Mouse (Mus musculus): ENCODE data around the gene Noc3l.
A peak's percentile ranks its signal among the peaks of the same experiment; 100 is the strongest.

Noc3l gene

GRCm38 (mm10) chr19:38758685-38759472 lies 60.2 kb downstream of the Noc3l start:
- peak; percentile 56 to 59 for DNase-seq (ENCODE audit: low spot score in 2 of 2)

DNA sequence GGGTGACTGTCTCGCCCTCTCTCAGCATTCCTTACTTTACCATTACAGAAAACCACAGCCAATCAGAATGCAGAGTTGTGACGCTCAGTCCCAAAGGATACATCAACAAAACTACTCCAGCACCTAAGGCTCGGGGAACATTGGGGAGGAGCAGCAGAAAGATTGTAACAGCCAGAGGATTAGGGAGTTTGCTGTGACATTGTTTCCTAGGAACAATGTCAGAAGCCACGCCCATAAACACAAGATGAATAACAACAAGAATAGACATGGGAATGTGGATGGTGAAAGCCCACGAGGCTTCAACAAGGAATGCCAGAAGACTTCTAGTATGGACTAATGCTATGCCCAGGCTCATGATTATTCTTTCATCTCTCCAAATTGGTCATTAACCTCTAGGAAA lies 61.0 kb downstream of the Noc3l start:
- no peak for DNase-seq (ENCODE audit: low spot score in 2 of 2)

DNA sequence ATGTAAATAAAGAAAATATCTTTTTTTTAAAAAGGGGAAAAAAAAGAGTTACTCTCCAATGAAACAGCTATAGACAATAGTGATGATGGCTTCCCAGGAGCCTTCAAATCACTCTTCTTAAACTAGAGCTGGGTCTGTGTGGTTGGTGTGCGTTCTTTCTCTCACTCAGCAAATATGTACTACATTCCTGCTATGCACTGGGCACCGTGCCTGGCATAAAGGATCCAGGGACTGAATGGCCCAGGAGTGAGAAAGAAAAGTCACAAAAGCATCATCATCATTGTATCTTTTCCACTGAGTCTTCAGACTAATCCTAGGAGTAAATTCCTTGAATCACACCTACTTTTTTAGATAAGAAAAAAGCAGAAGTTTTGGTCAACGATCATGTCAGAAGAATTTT lies 61.9 kb downstream of the Noc3l start:
- no peak for DNase-seq (ENCODE audit: low spot score in 2 of 2)

DNA sequence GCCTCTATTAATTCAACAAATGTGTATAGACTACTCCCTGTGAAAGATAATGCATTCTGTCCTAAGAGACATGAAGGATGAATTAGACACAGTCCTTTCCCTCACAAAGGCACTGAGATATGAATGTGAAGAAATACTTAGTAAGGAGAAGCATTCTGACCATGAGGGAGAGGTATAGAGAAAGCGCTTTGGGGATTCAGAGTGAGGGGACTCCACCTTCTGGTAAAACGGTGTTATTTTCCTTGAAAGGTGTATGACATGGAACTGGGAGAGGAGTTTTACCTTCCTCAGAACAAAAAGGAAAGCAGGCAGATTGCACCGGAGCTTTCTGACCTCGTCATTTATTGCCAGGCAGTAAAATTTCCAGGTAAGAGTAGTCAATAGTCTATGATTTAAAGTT lies 68.8 kb downstream of the Noc3l start:
- no peak for DNase-seq (ENCODE audit: low spot score in 2 of 2)

DNA sequence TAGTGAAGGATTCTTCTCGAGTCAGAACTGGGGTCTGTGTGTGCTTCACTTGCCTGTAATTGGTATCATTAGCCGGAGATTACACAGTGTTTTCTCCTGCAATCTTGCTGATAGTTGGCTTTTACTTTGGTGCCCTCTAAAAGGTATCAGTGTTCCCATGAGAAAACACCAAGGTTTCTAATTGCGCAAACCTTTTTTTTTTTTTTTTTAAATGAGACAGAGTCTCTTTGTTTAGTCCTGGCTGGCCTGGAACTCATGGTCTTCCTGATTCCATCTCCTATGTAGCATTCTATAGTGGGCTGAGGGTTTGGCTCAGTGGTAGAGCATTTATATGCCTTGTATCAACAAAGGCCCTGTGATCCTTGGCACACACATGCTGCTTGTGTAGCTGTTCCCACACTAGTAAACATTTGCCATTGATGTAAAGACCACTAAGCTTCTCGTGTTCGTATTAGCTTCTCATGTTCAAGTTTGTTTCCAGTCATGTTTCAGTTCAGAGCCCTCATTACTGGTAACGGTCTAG lies 72.5 kb downstream of the Noc3l start:
- no peak for DNase-seq (ENCODE audit: low spot score in 2 of 2)

GRCm38 (mm10) chr19:38745810-38746491 lies 73.1 kb downstream of the Noc3l start:
- DNase-seq (ENCODE audit: low spot score in 2 of 2) = no peak

GRCm38 (mm10) chr19:38744546-38744945 lies 74.5 kb downstream of the Noc3l start:
- peak in 1 of 2 experiments; percentile 17 for DNase-seq (ENCODE audit: low spot score in 2 of 2)
